Mouse (Mus musculus): Measurements from ENCODE around the gene Phxr2.
"Not testable (repeated sequence)": the region's sequence is repeated elsewhere in the genome, so short reads cannot be mapped to it uniquely, and the experiment has no call there.

Gene Phxr2

DNA sequence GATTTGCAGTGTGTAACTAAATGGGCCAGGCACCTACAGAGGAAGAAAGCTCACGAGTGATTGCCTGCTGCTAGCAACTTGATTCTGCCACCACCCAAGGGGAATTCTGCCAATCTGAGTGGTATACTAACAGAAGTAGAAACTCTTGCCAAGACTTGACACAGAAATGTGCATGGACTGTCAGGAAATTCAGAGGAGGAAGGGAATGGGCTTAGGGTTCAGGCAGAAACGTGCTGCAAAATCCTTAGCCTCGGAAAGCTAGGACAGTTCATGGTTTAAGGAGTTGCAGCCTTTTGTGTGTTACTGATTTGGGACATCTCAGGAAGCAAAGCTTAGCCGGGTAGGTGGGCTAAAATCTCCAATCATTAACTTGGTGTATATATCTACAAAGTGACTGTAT is at the start of gene Phxr2:
Gene Phxr2 (minus strand): TSS at position 101 of the 400 bp plus-strand sequence.
- no peak for DNase-seq (ENCODE audit: low read depth, low spot score)

DNA sequence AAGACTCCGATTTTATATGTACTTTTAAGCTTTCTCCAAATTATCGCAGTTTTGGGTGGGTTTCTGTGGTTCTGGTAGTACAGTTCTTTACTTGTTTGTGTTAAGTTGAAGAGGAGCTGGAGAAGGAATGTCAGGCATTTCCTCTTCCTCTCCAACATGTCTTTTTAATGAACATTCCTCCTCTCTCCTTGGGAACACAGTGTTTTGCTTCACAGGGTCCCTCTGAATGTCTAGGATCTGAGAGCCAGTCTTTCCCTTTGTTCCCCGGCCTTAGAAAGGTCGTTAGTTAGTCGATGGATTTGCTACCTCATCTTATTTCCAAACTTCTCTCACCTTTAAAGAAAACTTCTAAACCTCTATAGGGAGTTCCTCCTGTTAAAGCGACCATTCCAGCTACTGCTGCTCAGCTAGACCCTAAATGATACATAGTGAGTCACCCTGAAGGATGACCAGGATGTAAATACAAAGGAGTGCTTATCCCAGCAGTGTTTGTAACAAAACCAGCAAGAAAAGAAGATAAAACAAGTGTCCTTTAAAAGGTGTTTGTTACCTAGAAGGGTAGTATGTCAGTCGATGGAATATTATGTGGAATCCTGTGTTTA is 46.9 kb upstream of the Phxr2 start:
- no peak for DNase-seq (ENCODE audit: low read depth, low spot score)

DNA sequence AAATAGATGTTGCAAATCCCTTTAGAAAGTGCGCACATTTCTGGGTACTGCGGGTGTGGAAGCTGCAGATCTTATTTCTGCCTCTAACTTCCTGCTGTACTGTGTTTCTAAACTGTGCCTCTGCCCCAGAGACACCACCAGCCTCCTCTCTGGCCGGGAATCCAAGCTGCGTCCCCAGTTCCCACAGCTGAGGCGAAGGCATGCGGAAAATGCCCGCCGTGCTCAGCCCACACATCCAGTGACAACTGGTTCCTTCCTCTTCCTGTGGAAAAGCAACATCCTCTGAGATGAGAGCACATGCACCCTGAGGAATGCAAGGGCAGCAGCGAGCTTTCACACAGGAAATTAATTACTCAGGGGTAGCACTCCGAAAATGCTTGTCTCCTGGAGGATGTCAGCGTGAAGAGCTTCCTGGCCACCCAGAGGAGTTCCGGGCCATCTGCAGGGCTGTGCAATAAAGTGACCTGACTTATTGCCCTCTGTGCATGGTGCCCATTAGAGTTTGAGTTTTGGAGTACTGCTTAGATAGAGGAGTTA is 45.9 kb upstream of the Phxr2 start:
- DNase-seq (ENCODE audit: low read depth, low spot score), result peak; percentile 55

DNA sequence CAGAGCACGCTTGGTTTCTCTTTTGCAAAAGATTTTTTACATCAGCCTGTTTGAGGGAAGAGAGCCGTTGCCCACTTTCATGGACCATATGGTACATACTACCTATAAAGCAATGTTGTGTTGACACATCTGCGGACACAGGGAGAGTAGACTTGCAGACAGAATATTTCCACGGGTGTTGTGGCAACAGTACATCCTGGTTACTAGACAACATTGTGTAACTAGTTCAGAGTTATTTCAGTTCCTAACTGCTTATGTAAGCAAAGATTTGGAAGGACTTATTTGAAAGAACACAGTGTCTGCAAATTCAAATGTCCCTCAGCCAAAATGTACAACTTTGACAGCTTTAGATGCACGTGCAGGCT is 43.6 kb upstream of the Phxr2 start:
- peak; percentile 83 for DNase-seq (ENCODE audit: low read depth, low spot score)

DNA sequence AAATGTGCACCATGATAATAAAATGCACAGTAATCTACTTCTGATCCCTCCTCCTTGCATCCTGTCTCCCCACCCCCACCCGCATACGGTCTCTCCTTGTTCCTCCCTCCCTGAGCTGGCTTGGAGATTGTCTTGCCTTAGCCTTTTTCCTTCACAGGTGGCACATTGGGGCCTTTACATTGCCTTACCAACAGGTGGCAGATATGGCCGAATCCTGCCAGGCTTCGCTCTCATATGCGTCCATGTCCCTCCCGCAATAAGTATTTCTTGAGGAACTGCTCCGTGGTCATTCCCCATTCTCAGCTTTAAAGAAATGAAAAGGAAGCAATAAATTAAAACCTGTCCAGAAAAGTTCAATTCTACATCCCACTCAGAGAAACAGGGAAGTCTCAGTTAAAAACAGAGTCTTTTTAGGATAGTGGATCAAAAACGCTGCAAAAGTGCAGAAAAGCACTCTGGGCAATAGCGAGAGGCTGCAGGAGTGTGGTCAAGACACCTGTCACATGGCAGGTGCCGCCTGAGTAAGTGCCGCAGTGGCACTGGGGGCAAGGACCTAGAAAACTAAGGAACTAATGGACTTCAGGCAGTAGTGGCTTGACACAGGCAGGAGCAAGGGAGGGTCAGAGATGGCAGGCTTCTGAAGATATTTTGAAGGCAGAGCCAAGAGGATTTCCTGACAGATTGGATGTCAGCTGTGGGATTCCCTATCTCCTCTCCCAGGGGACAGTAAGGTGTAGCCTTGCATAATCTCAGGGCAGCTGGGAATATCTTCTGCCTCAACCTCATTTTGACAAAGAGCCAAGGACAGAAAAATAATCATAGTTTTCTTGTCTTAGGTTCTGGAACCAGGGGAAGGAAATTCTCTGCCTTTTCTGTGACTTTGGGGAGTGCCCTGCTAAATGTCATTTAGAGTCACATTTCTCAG is 43.0 kb upstream of the Phxr2 start:
- peak; percentile 68 for DNase-seq (ENCODE audit: low read depth, low spot score)

DNA sequence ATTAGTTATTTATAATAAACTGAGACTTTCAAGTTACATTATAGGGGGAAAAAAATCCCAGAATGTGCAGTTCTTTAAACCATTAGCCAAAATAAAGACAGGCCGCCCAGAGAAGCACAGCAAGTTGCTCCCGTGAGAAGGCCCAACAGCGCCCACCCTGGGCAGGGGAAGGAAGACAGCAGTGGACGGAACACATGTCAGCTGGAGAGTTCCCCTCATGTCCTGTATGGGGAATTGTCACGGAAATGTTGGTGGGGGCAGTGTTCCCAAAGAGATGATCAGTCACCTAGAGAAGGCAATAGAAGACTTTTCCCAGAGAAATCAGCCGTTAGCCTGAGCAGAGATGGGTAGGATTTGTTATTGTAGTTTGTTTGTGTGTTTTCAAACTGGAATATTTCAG is 42.3 kb upstream of the Phxr2 start:
- DNase-seq (ENCODE audit: low read depth, low spot score), result no peak

DNA sequence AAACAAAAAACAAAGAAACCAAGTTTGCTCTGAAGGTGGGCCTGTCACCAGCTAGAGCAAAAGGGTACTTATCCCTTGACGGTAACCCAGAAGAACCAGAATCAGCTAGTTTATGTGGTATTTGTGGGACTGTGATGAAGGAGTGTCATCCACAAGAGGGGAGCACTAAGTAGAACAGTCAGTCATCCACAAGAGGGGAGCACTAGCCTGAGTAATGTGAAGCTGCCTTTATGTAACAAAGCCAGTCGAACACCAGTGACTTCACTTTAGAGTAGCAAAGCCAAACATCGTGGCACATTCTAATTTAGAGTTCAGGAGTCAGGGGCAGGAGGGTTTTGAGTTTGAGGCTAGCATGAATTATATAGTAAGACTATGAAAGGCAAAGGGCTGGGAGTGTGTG is 40.3 kb upstream of the Phxr2 start:
- DNase-seq (ENCODE audit: low read depth, low spot score), result no peak

DNA sequence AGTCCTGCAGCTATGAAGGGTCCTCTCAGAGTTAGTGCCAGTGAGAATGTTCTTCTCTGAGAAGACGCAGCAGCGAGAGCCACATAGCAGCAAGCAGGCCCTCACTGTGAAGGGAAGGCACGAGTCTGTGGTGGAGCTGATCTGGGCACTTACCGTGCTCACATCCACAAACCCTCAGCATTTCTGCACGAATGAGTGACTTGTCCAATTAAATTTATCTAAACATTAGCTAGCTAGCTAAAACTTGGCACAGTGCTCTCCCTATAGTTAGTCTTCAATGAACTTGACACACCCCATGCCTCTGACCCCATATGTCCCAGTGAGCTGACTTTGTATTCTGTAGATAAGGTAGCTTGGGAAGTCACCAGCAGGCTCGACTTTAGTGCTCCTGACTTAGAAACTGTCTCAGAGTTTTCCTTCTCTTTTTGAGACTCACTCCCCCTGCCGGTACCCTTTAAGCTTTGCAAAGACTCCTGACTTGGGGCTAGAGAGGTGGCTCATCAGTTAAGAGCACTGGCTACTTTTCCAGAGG is 39.7 kb upstream of the Phxr2 start:
- no peak for DNase-seq (ENCODE audit: low read depth, low spot score)

DNA sequence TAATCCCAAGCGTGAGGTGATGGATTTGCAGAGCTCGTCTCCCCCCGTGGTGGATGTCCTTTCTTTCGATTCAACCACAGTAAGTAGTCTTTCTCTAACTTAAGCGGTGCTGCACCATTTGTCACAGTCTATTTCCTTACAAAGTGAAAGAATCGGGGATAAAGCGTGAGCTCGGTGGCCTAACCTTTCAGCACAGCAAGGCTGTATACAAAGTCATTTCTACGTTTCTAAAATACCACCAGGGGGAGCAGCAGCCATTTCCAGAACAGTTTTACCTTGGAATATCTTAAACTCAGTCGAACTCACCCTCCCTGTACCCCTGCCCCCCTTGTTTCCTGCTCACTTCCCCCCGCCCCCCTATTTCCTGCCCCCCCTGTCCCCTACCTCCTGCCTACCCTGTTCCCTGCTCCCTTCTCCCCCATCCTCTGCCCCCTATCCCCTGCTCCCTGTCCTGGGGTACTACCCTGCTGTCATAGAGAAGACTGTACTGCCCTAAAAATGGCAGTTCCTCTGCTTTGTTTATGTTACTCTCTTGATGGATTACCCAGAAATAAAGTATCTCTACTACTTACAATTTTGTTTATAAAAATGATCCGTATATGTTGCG is 38.8 kb upstream of the Phxr2 start:
- DNase-seq (ENCODE audit: low read depth, low spot score), result no peak

DNA sequence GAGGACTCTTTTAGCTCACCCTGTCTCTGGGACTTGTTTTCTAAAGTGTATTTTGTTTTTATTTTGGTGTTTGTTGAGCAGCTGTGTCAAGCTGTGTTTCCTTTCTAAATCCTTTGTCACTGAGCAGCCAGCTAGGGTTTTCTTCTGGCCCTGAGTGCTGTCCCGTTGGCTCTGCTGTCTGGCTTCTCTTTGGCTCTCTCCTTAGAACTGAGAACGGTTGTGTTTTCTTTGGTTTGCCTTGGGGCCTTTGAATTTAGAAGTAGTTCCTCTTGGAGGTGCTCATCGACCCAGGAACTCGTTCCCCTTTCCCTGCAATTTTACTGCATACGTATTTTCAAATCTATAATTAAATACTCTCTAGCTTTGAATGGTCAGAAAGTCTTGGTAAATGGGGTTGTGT is 36.9 kb upstream of the Phxr2 start:
- no peak for DNase-seq (ENCODE audit: low read depth, low spot score)

DNA sequence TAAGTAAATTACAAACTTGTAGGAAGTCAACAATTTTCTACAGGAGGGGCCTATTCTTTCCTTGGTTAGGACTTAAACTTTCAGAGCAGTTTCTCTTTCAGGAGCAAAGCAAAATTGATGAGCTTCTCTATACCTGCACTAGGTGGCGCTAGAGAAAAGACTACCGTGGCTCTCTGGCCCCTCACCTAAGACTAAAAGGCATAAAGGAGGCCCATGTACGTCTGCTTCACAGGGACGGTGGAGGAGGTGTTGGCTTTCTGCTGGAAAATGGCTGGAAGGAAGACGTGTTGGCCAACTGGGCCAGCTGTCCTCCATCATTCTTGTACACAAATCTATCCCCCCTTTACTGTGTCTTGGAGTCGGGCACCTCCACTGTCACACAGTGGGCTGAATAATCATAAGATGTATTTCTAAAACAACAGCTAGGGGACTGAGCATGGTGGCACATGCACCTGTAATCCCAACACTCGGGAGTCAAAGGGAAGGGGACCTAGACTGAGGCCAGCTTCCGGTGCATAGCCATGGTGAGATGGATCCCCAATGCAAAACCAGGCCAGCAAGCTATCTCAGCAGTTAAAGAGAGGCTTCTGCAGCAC is 36.0 kb upstream of the Phxr2 start:
- DNase-seq (ENCODE audit: low read depth, low spot score), result no peak

DNA sequence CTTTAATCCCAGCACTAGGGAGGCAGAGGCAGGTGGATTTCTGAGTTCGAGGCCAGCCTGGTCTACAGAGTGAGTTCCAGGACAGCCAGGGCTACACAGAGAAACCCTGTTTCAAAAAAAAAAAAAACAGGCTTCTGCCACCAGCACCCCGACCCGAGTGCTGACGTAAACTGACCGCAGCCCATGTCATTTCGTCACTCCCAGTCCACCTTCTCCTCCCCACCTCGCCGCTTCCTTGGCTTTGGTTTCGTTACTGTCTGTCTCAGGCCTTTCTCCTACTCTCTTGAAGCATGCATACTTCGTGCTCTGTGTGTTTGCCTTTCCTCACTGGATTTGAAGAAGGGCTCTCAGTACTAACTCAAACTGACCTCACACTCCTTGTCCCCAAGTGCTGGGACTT is 31.6 kb upstream of the Phxr2 start:
- DNase-seq (ENCODE audit: low read depth, low spot score), result not testable (repeated sequence)

DNA sequence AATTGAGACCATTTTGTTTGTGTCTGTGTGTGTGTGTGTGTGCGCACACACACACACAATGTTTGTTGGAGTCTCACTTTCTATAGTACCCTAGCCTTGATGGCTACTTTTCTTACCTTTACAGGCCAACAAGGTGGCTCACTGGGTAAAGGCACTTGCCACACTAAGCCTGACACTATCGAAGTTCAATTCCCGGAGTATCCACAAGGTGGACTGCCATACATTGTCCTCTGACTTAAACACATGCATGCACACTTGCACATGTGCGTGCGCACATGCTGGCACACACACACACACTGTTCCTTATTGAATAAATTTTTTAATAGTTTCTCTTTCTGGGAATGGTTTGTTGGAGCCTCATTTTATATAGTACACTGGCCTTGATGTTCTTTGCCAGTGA is 30.7 kb upstream of the Phxr2 start:
- no peak for DNase-seq (ENCODE audit: low read depth, low spot score)

DNA sequence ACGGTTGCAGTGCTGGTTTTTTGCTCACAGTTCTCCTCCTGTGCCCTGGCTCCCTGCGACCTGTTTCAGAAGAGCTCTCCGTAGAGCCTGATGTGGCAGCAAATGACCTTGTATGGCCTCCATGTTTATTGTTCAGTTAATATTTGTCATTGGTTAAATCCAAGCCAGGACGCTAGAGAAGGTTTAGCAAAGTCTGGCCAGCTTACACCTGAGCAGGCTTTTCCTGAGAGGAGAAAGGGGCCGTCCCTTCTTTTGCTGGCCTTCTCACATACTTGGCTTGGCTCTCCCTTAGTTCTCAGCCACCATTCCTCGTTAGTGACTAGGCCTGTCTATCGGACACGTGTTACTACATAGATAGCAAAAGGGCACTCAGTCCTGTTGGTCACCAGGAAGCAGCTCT is 28.5 kb upstream of the Phxr2 start:
- no peak for DNase-seq (ENCODE audit: low read depth, low spot score)

DNA sequence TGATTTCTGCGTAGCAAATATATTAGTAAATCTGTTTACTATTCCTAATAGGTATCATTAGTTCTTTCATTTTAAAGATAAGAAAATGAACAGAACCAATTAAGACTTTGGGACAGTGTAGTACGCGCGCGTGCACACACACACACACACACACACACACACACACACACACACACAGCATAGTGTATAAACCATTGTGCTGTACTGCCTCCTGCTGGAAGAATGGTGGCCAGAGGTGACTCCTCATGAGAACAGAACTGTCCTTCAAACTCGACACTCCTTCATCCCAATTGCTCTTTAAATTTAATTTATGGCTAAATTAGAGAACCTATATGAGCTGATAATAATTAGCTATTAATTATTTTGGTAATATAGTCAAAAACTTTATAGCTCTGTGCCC is 25.9 kb upstream of the Phxr2 start:
- DNase-seq (ENCODE audit: low read depth, low spot score), result no peak

DNA sequence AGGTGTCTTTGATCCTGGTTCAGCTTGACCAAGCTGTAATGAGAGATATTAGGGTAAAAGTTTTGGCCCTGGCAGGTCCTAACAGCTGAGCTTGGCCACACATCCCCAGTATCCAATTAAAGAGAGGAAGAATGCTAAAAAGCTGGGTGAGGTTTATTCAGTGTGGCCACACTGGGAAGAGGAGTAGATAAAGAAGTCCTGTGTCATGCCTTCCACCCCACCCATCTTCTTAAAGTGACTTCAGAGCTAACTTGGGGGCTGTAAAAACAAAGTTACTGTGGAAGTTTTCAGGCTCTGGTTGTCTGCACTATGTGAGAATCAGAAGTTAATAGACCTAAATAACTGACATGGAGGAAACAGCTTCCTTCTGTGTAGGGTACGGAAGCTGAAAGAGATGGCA is 25.5 kb upstream of the Phxr2 start:
- DNase-seq (ENCODE audit: low read depth, low spot score), result no peak

DNA sequence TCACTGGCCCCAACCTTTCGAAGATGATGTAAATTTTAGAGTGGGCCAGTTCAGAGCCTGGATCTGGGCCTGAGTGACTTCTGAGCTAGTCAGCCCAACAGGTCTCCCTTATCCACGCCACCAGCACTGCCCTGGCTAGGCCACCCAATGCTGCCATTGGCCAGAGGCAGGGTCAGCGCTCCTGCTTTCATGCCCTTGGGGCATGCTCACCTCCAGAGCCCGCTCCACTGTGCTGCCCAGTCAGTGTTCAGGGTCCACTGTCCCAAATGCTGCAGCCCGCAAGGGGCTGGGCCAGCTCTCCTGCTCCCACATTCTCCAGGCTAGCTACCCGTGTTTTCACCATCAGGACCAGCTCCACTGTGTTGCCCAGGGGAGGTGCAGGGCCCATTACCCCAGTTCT is 23.9 kb upstream of the Phxr2 start:
- DNase-seq (ENCODE audit: low read depth, low spot score), result no peak

DNA sequence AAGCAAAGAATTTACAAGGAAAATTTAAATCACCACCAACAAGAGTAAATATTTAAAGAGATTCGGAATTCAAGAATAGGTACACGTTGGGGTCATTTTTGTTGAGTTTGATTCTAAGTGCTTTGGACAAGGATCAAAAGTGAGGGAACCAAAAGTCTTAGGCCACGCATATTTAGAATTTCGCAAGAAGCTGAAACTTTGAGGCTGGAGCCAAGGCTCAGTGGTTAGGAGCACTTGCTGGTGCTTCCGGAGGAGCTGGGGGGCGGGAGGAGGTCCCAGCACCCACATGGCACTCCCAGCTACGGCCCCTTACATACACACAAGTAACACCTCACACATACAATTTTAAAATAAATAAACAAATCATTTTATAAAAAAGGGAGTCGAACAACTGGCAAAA is 20.5 kb upstream of the Phxr2 start:
- no peak for DNase-seq (ENCODE audit: low read depth, low spot score)

DNA sequence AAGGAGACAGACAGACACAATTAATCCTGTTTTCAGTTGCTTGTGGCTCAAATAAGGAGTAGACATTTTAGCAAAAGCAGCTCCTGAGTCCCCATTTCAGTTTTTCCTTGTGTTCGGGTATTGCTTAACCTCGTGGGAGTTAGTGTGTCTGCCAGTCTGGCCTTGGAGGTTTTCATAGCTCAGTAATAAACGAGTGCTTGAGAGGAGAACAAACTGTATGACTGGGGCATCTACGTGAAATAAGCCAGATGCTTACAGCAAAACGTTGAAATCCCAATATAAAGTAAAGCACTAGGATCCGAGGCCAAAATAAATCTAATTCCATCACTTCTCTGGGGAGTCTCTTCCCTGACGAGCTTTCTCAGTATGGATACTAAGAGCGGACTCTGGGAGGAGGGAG is 19.5 kb upstream of the Phxr2 start:
- no peak for DNase-seq (ENCODE audit: low read depth, low spot score)

DNA sequence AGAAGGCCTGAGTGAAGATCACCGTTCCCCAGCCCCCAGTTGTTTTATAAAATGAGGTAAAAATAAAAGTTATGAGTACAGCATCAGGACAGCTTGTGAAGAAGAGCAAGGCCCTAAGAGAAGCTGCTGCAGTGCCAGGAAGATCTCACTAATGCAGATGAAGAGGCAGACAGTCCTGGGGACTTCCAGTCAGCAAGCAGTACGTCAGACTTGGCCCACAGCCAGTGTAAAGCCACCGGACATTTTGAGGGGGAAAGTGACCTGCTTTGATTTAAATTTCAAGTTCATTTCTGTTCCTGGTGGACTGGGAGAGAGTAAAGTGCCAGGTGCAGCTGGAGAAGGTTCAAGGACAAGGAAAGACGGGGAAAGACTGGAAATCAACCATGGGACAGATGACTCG is 10.2 kb upstream of the Phxr2 start:
- no peak for DNase-seq (ENCODE audit: low read depth, low spot score)

DNA sequence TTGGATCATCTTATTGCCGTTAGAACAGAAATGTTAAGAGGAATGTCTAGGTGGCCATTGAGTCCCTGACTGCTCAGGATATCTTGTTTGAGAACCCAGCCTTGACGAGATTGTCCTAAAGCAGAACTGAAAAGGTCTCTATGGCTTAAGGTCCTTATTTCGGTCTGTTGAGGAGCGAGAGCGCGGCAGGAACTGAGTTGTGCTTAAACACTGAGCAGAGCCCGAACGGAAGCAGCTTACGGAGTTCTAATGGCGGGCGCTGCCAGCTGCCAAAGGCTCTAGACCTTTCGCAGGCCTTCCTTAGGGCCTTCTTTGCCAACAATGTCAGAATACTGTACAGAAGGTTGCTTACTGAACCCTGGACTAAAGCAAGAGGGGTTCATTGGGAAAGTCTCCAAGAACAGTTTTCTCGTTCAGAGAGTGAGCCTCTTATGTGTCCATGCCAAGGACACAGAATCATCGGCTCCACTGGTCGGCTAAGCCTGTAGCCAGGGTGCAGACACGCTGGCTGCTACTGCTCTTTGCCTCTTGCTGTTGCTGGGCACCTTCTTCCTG is 7.3 kb upstream of the Phxr2 start:
- no peak for DNase-seq (ENCODE audit: low read depth, low spot score)

Measured in skeletal muscle tissue, adult 2 months (tissue).